ENCODE assay signal across 13 mouse cellular contexts in the genomic region with DNA sequence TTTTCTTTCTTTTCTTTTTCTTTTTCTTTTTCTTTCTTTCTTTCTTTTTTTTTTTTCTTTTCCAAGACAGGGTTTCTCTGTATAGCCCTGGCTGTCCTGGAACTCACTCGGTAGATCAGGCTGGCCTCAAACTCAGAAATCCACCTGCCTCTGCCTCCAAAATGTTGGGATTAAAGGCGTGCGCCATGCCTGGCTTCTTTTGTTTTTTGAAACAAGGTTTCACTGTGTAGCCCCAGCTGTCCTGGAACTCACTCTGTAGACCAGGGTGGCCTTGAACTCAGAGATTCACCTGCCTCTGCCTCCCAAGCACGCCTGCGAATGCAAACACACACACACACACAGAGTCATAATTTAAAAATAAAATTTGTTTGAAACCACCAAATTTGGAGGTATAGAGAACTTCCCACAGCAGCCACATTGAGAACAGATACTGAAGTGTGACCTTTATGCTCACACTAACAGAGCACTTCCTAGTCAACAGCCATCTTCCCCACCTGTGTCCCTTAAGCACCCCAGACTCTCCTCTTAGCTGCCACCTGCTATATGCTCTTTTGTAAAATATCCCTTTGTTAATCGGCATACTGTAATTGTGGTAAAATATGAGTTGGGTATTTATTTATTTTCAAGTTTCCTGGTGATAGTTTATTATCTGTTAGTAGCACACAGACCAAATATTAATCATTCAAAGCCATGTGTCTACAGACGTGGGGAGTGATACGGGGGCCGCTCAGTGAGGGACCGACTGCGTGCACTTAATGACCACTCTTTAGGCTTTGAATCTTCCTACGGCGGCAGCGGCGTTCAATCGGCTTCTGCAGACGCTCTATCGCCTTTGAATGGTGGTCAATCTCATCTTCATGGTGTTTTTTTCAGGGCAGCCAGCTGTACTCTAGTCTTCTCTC. TPM values are rescaled to one million over a fixed set of nuclear protein-coding genes. Genes with fewer than 3 reads are reported as not detected.
DNase-seq lines count a peak whose midpoint lies in the region; ATAC-seq and TF ChIP-seq lines count a peak whose summit lies in the region.
"Had no signal": no experiment of that assay in that cellular context is flagged by ENCODE, and none has a peak within 500 bp of the region (broad histone marks: within the 10 kb centered on the region; RNA-seq: fewer than 3 reads in every experiment).

No protein-coding gene starts in this region.

- no peaks in the 10 kb centered on the region for H3K36me3 ChIP-seq in lung, embryonic 14.5 days (ENCODE audit: insufficient read depth)
- H3K36me3 ChIP-seq in ES-E14 (ENCODE audit: control insufficient read depth, insufficient read depth, low read length, poor library complexity, severe bottlenecking) = no peaks in the 10 kb centered on the region
- H3K36me3 ChIP-seq in erythroblast, embryonic 14.5 days (ENCODE audit: control insufficient read depth) = no peaks in the 10 kb centered on the region
- H3K36me3 ChIP-seq in hindbrain, postnatal 0 days (ENCODE audit: insufficient read depth, low read length) = no peaks in the 10 kb centered on the region
- H3K36me3 ChIP-seq: embryonic facial prominence, embryonic 15.5 days had no signal

- in situ Hi-C loops in ES-E14 (cut with MboI; ENCODE audit: low sequenced_read_pairs in 2 of 2, unreplicated experiment in 2 of 2) = no loop called here

- H3K9me3 ChIP-seq in lung, embryonic 14.5 days (ENCODE audit: low read depth, low read length) = no peaks in the 10 kb centered on the region
- H3K9me3 ChIP-seq in ES-E14 (ENCODE audit: control insufficient read depth, insufficient read depth, low read depth, low read length) = no peaks in the 10 kb centered on the region
- H3K9me3 ChIP-seq in erythroblast, embryonic 14.5 days (ENCODE audit: control insufficient read depth, low read length) = no peaks in the 10 kb centered on the region
- H3K9me3 ChIP-seq in hindbrain, postnatal 0 days (ENCODE audit: low read length) = no peaks in the 10 kb centered on the region
- H3K9me3 ChIP-seq: embryonic facial prominence, embryonic 15.5 days had no signal

- 0 out of 2 replicates have a peak overlapping the region, but pooled peaks have one; percentile 58 for H3K27ac ChIP-seq in lung, embryonic 14.5 days (ENCODE audit: low read depth)
- no peak overlapping the region; the same call in 1 of the 2 replicates for H3K27ac ChIP-seq in ES-E14 (ENCODE audit: insufficient read depth, low read depth, low read length, poor library complexity, severe bottlenecking)
- no peak overlapping the region for H3K27ac ChIP-seq in hindbrain, postnatal 0 days
- H3K27ac ChIP-seq: embryonic facial prominence, embryonic 15.5 days; left cerebral cortex, adult 2 months had no signal

- 75% methylated on average over 18 of the region's 18 CpGs for WGBS in lung, embryonic 14.5 days
- WGBS in hindbrain, postnatal 0 days = 89% methylated on average over 18 of the region's 18 CpGs

- DNase-seq in lung, embryonic 14.5 days = no peak
- no peak for DNase-seq in lung, postnatal 14 days
- no peak for DNase-seq in ES-E14 (ENCODE audit: low read depth, low spot score)
- no peak for DNase-seq in adrenal gland, postnatal 25 days
- no peak for DNase-seq in urinary bladder, postnatal 36 days (ENCODE audit: low spot score in 2 of 2)
- no peak for DNase-seq in hindbrain, postnatal 0 days (ENCODE audit: low spot score)
- DNase-seq: adrenal gland, adult 8-10 months; cerebellum, postnatal 10 days had no signal

- ATAC-seq in lung, embryonic 14.5 days (ENCODE audit: insufficient read depth) = no peak
- peak; percentile 24 for ATAC-seq in monocyte, adult 5-6 weeks (replicated peaks; ENCODE audit: insufficient number of reproducible peaks, low FRiP score, low TSS enrichment, poor library complexity, severe bottlenecking)
- no peak for ATAC-seq in hindbrain, postnatal 0 days

- 0 out of 2 replicates have a peak overlapping the region, but pooled peaks have one; percentile 20 for H3K4me2 ChIP-seq in lung, embryonic 14.5 days
- H3K4me2 ChIP-seq in hindbrain, postnatal 0 days (ENCODE audit: low read depth, low read length) = no peak overlapping the region
- H3K4me2 ChIP-seq: embryonic facial prominence, embryonic 15.5 days had no signal

- no peaks in the 10 kb centered on the region for H3K4me1 ChIP-seq in lung, embryonic 14.5 days (ENCODE audit: insufficient read depth)
- peaks cover 4 to 9% of the 10 kb centered on the region in 2 experiments; a peak in 2 of 4 replicates for H3K4me1 ChIP-seq in ES-E14 (ENCODE audit: control insufficient read depth in 2 of 2, insufficient read depth in 2 of 2, low read length in 2 of 2, poor library complexity in 1 of 2)
- H3K4me1 ChIP-seq in erythroblast, embryonic 14.5 days (ENCODE audit: control insufficient read depth) = peaks cover 26% of the 10 kb centered on the region
- no peaks in the 10 kb centered on the region for H3K4me1 ChIP-seq in hindbrain, postnatal 0 days (ENCODE audit: insufficient read depth, low read length)
- H3K4me1 ChIP-seq: embryonic facial prominence, embryonic 15.5 days had no signal

- no peak overlapping the region for H3K4me3 ChIP-seq in lung, embryonic 14.5 days (ENCODE audit: low read depth, low read length)
- H3K4me3 ChIP-seq in ES-E14 (ENCODE audit: insufficient read depth in 1 of 2, low read depth in 1 of 2, low read length in 2 of 2, poor library complexity in 1 of 2, severe bottlenecking in 1 of 2) = peak overlapping the region; percentile 23 to 64
- peak overlapping the region; percentile 58 for H3K4me3 ChIP-seq in erythroblast, embryonic 14.5 days (replicated peaks)
- no peak overlapping the region for H3K4me3 ChIP-seq in hindbrain, postnatal 0 days (ENCODE audit: low read length)
- H3K4me3 ChIP-seq: embryonic facial prominence, embryonic 15.5 days; left cerebral cortex, adult 2 months; myocyte had no signal

- no peak for TF ChIP-seq CTCF in lung, embryonic 14.5 days (IDR thresholded peaks at IDR 0.05; ENCODE audit: low read depth)
- TF ChIP-seq CTCF in hindbrain, postnatal 0 days (IDR thresholded peaks at IDR 0.05; ENCODE audit: low read depth) = no peak

- 0 out of 2 replicates have a peak, but pooled peaks cover 3% of the 10 kb centered on the region for H3K27me3 ChIP-seq in lung, embryonic 14.5 days (ENCODE audit: insufficient read depth, low read length)
- peaks cover 5% of the 10 kb centered on the region for H3K27me3 ChIP-seq in erythroblast, embryonic 14.5 days (ENCODE audit: control insufficient read depth)
- no peaks in the 10 kb centered on the region for H3K27me3 ChIP-seq in hindbrain, postnatal 0 days (ENCODE audit: insufficient read depth, low read length)

- H3K9ac ChIP-seq in lung, embryonic 14.5 days = no peak overlapping the region
- peak overlapping the region; percentile 64; the same call in 1 of the 2 replicates for H3K9ac ChIP-seq in ES-E14 (ENCODE audit: insufficient read depth, low read depth, low read length, poor library complexity, severe bottlenecking)
- H3K9ac ChIP-seq in hindbrain, postnatal 0 days (replicated peaks; ENCODE audit: low read length) = no peak overlapping the region
- H3K9ac ChIP-seq: embryonic facial prominence, embryonic 15.5 days had no signal

TF ChIP-seq in ES-E14, 5 proteins besides CTCF, POLR2A, EP300 and RAD21:
- no peak for TF ChIP-seq HCFC1 (IDR thresholded peaks at IDR 0.05; ENCODE audit: borderline replicate concordance, insufficient read depth, low read length)
- no peak for TF ChIP-seq CHD2 (IDR thresholded peaks at IDR 0.05; ENCODE audit: low read depth, low read length)
- TF ChIP-seq ZC3H11A (IDR thresholded peaks at IDR 0.05; ENCODE audit: borderline replicate concordance, low read depth, low read length) = no peak
- TF ChIP-seq ZNF384 (IDR thresholded peaks at IDR 0.05; ENCODE audit: low read depth, low read length) = no peak
- TF ChIP-seq MAFK (IDR thresholded peaks at IDR 0.05; ENCODE audit: insufficient read depth, low read depth, low read length) = no peak

RNA-seq across cellular contexts. Expression of gene Themis2, which starts 5.2 kb away (rescaled TPM):
- 1.4 and 1.8 TPM in 2 replicates for polyA plus RNA-seq in lung, embryonic 14.5 days (2014; fragmentation: Nextera tagmentation; extraction: Ambion mirVana)
- total RNA-seq in ES-E14 (2012; rRNA removed) = 1.1 and 1.3 TPM in 2 replicates
- polyA plus RNA-seq in erythroblast, embryonic 14.5 days (2012) = 0.05 and 0.13 TPM in 2 replicates
- 196 to 216 TPM (median 214 TPM) in 3 replicates for total RNA-seq in monocyte, adult 5-6 weeks (2017)
- total RNA-seq in adrenal gland, postnatal 25 days (2021) = 0.48 and 1.4 TPM in 2 replicates
- 0.78 and 0.79 TPM in 2 replicates for total RNA-seq in hindbrain, postnatal 0 days (2014; rRNA removed)
- polyA plus RNA-seq in hindbrain, postnatal 0 days (2015; fragmentation: Nextera tagmentation; extraction: Ambion mirVana) = 0.28 and 0.35 TPM in 2 replicates
- polyA plus RNA-seq: myocyte had no signal

RNA-seq across cellular contexts. Expression of gene Rpa2, which starts 33.3 kb away (rescaled TPM):
- polyA plus RNA-seq in lung, embryonic 14.5 days (2014; fragmentation: Nextera tagmentation; extraction: Ambion mirVana) = 127 and 129 TPM in 2 replicates
- total RNA-seq in ES-E14 (2012; rRNA removed) = 105 and 112 TPM in 2 replicates
- 8.1 and 9.9 TPM in 2 replicates for polyA plus RNA-seq in erythroblast, embryonic 14.5 days (2012)
- 39.3 to 41.2 TPM (median 40.2 TPM) in 3 replicates for total RNA-seq in monocyte, adult 5-6 weeks (2017)
- total RNA-seq in adrenal gland, postnatal 25 days (2021) = 17.7 and 19.4 TPM in 2 replicates
- 30.9 and 31.9 TPM in 2 replicates for total RNA-seq in hindbrain, postnatal 0 days (2014; rRNA removed)
- 37.5 and 42.4 TPM in 2 replicates for polyA plus RNA-seq in hindbrain, postnatal 0 days (2015; fragmentation: Nextera tagmentation; extraction: Ambion mirVana)

RNA-seq across cellular contexts. Expression of gene Ppp1r8, which starts 41.5 kb away (rescaled TPM):
- polyA plus RNA-seq in lung, embryonic 14.5 days (2014; fragmentation: Nextera tagmentation; extraction: Ambion mirVana) = 58.3 and 60.4 TPM in 2 replicates
- 90.8 and 105 TPM in 2 replicates for total RNA-seq in ES-E14 (2012; rRNA removed)
- polyA plus RNA-seq in erythroblast, embryonic 14.5 days (2012) = 1.9 and 2.6 TPM in 2 replicates
- 38.1 to 54.2 TPM (median 52.6 TPM) in 3 replicates for total RNA-seq in monocyte, adult 5-6 weeks (2017)
- total RNA-seq in adrenal gland, postnatal 25 days (2021) = 46.7 and 51.5 TPM in 2 replicates
- total RNA-seq in hindbrain, postnatal 0 days (2014; rRNA removed) = 47.3 and 55.8 TPM in 2 replicates
- polyA plus RNA-seq in hindbrain, postnatal 0 days (2015; fragmentation: Nextera tagmentation; extraction: Ambion mirVana) = 41.5 and 42.8 TPM in 2 replicates

RNA-seq across cellular contexts. Expression of gene Smpdl3b, which starts 44.4 kb away (rescaled TPM):
- 7.8 and 8.4 TPM in 2 replicates for polyA plus RNA-seq in lung, embryonic 14.5 days (2014; fragmentation: Nextera tagmentation; extraction: Ambion mirVana)
- total RNA-seq in ES-E14 (2012; rRNA removed) = 28.9 and 40.2 TPM in 2 replicates
- 0.02 TPM in 1 of 2 replicates, not detected in the other for polyA plus RNA-seq in erythroblast, embryonic 14.5 days (2012)
- total RNA-seq in monocyte, adult 5-6 weeks (2017) = 108 to 191 TPM (median 160 TPM) in 3 replicates
- 35.5 and 35.9 TPM in 2 replicates for total RNA-seq in adrenal gland, postnatal 25 days (2021)
- 0.47 and 1.0 TPM in 2 replicates for total RNA-seq in hindbrain, postnatal 0 days (2014; rRNA removed)
- polyA plus RNA-seq in hindbrain, postnatal 0 days (2015; fragmentation: Nextera tagmentation; extraction: Ambion mirVana) = 0.98 and 1.4 TPM in 2 replicates

Comparison
In these comparisons a context has a peak if more than half of its experiments do, and no peak if none do; other contexts are left out.
1. H3K4me3 ChIP-seq: peak in ES-E14 (2 of 2) and erythroblast, embryonic 14.5 days (single experiment); none in lung, embryonic 14.5 days (single experiment) and hindbrain, postnatal 0 days (single experiment).
2. RNA of gene Themis2, which starts 5.2 kb away (total RNA-seq): 196 to 216 TPM in monocyte, adult 5-6 weeks; 0.48 to 1.4 TPM in adrenal gland, postnatal 25 days, 1.1 to 1.3 TPM in ES-E14 and 0.78 to 0.79 TPM in hindbrain, postnatal 0 days; every median in the first group is over 10 times any median in the second.